Mouse (Mus musculus) spleen, adult 12 weeks (tissue): ENCODE results near the gene Tet2.
A peak's percentile ranks its signal among the peaks of the same experiment; 100 is the strongest.
"Not testable (repeated sequence)": the region's sequence is repeated elsewhere in the genome, so short reads cannot be mapped to it uniquely, and the experiment has no call there.

Experiments used
- DNase-seq: peaks from one replicate; pipeline ENCODE4 v3.0.0; 2022; ENCODE audit warnings: low spot score

The Tet2 gene

DNA sequence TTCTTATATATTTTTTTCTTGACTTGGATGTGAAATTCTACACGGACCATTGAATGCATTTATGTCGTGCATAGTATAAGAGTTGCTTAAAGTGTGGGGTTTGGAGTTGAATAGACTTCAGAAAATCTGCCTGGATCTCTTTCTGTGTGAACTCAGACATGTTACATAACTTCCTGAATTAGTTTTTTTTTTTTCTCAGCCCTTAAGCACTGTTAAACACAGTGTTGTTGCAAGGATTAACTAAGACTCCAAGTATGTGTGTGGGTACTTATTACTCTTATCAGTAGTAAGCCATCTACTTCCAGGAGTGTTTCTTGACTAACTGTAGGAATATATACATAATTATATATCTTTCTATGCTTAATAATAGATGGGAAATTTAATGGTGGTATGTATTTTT is 3.7 kb upstream of the Tet2 start:
- DNase-seq, result no peak

DNA sequence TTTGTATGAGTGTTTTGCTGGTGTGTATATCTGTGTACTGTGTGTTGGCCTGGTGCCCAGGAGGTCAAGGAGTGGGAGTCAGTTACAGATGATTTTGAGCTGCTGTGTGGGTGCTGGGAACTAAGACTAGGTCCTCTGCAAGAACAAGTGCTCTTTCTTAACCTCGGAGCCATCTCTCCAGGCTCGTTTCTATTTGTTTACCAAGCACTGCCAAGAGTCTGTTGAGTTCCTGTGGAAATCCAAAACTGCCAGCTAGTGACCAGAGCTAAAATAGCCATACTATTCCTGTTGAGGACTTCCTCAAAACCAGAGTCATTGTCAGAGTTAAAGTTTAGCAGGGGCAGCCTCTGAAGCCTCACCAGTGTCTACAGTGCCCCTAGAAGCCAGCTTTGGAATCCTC is 1.9 kb upstream of the Tet2 start:
- DNase-seq, result no peak

DNA sequence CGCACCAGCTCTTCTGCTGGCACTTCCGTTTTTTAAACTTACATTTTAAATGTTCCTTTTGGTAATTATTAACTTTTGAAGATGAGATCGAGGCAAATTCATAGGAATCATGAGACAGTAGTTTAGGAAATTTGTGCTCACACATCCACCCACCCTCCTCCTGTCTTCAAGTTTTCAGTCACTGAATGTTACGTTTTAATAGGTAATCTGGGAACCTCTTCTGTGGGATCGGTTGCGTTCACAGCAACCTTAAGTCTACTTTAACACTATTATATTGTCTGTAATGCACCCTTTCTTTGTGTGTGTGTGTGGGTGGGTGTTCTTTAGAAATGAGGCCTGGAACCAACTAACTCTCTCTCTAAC is 346 bp upstream of the Tet2 start:
- DNase-seq, result no peak

DNA sequence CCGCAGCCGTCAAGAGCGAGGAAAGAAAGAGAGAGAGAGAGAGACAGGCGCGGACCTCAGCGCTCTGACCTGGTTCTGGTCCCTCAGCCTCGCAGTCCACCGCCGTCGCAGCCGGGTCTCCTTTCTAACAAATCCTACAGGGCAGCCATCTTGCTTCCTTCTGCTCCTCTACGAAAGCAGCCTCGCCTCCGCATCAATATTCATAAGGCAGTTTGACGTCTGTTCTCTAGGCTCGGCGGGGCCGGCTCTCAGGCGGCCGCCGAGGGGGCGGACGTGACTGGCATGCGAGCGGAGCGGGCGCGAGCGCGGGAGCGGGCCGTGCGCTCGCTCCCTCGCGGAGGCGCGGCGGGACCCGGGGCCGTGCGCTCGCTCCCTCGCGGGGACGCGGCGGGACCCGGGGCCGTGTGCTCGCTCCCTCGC is 798 bp downstream of the Tet2 start:
- DNase-seq, result peak; percentile 60

DNA sequence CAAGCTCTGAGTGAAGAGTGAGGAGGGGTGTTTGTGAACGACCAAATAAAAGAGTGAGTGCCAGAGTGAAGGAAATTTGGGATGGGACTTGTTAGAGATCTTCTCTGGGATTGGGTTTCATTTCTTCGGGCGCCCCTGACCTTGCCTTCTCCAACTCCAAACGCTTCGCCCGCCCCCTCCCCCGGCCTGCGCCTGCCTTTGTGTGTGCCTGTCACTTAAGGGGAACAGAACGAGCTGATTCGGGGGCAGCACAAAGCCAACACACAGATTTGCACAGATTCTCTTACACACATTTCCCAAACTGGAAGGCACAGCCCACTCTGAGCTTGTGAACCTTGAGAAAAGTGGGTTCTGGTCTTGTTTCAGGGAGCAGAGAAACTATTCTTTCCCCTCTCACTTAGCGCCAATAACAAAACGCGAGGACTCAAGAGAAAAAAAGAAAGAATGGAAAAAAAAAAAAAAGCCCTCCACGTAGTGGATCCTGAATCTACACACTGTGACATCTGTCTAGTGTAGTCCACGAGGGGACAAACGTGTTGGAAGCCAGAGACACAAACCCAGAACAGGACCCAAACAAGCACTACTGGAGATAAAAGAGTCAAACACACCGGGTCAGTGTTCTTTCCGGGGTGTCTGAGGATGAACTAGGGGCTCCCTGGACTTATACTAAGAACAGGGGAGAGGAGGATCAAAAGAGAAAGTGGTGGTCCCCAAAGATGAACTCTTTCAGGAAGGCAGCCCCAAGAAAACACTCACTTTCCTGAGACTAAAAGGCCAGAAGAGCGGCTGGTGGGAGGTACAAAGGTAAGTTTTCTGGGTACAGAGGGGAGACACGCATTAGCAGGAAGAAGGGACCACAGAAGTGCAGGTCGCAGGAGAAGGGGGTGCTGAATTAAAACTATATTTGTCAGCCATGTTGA is 1.6 kb downstream of the Tet2 start:
- no peak for DNase-seq

DNA sequence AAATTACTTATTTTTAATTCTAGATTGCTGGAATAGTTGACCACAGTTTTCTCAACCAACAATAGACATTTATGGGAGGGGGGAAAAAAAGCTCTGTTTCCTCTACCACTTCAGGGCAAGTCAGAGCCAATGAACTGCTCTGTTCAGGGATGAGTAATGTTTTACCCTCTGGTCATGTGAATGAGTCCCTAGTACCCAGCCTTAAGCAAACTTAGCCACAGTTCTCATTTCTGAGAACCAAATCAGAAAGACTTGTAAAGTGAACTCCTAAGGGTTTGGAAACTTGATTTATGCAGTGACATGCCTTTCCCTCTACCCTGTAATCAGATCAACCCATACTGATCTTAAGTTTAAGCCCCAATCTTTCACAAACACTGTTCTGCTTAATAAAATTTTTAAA is 2.9 kb downstream of the Tet2 start:
- DNase-seq, result no peak

DNA sequence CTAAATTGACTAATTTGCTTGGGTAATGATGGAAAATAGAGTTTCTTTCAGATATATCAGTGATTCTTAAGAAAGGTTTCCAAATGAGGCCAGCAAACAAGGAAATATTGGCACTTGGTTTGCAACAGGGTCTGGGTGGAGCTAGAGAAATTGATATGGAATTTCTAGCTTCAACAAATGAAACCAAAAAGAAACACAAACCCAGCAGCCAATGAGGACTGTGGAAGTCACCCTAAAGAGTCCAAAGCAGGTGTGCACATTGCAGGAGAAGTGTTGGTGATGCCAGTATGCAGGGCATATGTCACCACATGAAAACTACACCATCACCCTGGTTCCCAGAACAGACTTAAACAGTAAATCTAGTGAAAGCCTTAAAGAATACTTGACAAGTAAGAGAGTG is 3.9 kb downstream of the Tet2 start:
- no peak for DNase-seq

DNA sequence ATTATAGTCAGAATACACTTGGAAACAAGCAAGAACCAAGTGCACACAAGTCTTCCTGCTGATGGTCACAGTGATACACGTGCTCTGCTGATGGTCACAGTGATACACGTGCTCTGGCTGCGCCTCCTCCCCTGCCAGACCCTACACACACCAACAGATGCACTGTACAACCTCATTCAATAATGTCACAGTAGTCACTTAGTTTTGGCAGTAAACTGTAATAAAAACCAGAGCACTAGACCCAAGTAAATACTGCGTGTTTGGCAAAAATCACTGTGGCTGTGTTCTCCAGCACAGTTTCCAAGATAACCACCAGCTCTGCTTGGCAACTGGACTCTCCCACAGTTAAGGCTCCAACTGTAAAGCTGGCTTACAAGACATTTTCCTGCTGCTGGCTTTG is 4.9 kb downstream of the Tet2 start:
- DNase-seq, result no peak

DNA sequence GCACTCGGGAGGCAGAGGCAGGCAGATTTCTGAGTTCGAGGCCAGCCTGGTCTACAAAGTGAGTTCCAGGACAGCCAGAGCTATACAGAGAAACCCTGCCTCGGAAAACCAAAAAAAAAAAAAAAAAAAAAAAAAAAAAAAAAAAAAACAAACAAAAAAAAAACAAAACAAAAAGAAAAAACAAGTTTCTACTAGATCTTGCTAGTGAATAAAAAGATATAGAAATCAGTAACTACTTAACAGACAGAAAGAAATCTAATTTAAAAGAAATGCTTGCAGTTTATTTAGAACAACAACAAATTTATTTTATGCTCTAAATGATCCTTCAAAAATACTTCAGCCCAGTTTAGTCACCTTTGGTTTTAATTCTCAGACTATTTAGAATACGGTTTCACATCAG is 6.4 kb downstream of the Tet2 start:
- not testable (repeated sequence) for DNase-seq

DNA sequence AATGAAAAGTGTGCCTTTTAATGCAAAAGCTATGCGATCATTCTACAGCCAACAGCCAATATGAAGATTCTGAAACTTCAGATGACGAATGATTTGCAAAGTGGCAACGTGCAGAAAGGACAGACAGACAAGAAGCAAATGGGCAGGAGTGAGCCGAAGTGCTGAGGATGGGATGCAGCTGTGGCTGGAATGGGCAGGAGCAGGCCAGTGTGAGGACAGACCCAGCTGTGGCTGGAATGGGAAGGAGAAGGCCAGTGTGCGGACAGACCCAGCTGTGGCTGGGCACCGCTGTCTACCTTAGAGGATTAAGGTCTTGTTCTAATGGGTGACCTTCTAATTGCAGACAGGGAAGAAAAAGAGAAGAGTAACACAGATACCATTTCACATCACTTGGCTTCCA is 9.3 kb downstream of the Tet2 start:
- DNase-seq, result no peak

DNA sequence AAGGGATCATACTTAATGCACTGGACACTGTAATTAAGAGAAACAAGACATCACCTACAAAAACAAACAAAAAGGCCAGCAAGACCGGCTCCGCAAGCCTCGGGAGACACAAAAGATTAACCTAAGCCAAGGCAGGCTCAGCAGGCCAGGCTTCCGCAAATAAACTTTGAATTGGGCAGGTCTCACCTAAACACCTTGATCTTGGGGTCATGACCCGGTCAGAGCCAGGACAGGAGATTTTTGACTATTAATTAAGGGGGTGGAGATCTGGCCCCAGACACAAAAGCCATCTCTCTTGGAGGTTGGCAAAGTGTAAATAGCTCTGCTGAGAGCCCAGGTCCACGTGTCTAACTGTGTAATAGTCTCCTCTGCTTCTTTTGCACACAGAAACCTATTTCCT is 10.9 kb downstream of the Tet2 start:
- DNase-seq, result no peak

DNA sequence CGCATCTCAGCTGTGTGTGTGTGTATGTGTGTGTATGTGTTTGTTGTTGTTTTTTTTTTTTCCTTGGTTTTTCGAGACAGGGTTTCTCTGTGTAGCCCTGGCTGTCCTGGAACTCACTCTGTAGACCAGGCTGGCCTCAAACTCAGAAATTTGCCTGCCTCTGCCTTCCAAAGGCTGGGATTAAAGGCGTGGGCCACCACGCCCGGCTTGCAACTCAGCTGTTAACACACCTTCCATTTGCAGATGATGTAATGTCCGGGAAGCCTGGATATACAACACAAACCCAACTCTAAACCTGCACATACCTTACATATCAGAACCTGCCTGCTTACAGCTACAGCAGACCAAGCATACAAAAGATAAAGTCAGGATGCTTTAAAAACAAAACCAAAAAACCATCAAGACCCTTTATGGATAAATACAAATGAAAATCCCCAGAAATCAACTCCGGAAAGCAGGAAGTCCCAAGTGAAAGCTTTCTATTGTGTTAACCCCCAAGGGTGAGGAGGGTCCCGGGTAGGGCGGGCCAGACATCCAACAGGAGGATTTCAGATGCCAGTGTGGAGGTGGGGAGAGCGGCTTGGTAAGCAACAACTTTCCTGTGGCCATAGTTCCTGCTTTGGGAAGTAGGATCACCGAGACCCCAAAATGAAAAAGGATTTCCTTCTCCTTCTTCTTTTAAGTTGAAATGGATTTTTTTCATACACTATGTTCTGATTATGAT is 11.5 kb downstream of the Tet2 start:
- no peak for DNase-seq

DNA sequence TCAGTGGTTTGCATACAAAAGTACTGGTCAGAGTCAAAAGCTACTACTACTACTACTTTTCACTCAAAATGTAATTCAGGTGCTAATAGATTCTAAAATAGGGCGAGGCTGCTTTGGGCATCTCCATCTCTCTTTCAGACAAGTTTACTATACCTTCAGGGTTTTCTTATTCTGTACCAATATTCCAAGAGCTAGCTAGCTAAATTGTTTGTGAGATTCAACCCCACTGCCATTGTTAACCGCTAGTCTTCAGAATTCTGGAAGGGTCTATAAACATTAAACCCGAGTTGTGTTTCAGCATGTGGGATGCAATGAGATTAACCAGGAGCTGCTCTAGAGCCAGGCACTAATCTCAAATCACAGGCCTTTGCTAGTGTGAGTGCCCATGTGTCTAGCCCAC is 12.1 kb downstream of the Tet2 start:
- no peak for DNase-seq

DNA sequence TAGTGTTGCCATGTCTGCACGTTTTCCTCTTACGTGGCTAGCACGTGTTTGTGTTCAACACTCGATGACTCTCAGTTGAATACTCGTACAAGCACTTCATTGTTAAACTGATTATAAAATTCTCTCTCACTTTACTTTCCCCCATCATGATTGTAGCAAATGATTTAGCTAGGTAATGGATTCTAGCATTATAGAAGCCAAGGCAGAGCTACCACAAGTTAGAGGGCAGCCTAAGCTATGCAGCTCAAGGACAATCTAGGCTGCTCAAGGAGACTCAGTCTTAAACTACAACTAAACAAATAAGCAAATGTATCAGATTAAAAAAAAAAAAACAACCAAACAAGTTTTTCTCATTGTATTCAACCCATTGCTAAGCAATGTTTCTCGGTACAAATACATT is 12.7 kb downstream of the Tet2 start:
- DNase-seq, result no peak

DNA sequence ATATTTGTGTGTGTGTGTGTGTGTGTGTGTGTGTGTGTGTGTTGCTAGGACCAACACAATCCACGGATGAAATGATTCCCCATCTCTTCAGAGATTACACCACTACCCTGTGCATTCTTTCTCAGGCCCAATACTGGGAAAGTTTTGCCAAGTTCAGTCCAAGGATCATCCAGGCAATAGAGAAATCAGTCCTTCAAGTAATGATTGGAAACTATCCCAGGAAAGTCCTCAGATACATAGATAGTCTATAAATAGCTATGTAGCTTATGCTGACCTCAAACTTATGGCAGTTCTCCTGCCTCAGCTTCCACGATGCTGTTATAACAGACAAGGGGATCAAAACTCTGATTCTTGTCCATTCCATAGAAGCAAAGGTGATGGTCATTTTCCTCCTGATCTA is 13.8 kb downstream of the Tet2 start:
- DNase-seq, result no peak

DNA sequence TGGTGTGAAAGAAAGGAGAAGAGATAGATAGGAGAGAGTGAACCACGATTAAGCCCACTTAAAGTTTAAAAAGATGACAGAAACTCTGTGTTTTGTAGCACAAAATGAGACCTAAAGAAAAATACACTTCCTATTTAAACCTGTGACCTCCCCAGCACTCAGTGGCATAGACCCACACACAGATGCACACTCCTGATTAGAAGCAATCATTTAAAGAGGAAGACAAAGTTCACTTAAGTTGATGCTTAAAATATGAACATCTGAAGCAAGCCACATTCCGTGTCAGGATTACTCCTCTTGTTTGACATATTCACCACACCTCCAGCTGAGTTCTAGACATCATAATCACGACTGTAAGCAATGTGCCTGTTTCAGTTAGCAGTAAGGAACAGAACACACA is 14.3 kb downstream of the Tet2 start:
- DNase-seq, result no peak

DNA sequence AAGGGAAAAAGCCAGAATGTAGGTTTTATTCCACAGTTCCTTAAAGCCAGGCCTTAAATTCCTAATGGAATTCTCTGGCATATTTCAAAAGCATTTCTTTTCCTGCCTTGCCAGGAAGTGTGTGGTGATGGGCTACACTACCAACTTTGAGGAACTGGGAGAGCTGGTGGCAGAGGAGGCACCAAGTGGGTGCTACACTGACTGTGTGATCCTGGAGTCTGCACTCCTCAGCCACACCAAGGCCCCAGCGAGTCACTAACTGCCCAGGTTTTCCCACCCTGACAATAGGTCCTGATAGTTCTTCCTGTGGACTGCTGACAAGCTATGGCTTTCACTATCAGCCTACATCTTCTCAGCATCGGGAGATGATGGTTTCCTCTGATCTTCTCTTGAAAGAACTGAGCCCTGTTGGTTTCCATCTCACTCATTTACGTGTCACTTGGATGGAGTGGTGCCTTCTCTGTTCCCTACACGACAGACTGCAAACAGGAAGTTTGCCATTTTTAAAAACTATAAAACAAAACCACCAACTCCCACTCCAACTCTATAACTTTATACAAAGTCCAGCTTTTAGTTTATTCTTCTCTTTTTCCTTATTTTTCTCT is 18.7 kb downstream of the Tet2 start:
- no peak for DNase-seq

DNA sequence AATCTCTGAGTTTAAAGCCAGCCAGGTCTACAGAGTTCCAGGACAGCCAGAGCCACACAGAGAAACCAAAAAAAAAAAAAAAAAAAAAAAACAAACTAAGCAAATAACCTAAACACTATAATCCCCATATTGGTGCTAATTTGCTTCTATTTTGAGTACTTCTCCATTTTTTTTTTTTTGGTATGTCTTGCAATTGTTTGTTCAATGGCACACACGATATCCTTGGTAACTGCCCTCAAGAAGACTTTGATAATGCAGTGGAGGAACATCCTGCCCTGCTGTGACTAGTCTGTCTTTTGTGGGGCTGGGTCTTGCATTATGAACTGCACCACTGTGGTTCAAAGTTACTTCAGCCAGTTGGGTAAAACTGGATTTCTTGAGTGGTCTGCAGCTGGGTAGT is 19.4 kb downstream of the Tet2 start:
- DNase-seq, result no peak

DNA sequence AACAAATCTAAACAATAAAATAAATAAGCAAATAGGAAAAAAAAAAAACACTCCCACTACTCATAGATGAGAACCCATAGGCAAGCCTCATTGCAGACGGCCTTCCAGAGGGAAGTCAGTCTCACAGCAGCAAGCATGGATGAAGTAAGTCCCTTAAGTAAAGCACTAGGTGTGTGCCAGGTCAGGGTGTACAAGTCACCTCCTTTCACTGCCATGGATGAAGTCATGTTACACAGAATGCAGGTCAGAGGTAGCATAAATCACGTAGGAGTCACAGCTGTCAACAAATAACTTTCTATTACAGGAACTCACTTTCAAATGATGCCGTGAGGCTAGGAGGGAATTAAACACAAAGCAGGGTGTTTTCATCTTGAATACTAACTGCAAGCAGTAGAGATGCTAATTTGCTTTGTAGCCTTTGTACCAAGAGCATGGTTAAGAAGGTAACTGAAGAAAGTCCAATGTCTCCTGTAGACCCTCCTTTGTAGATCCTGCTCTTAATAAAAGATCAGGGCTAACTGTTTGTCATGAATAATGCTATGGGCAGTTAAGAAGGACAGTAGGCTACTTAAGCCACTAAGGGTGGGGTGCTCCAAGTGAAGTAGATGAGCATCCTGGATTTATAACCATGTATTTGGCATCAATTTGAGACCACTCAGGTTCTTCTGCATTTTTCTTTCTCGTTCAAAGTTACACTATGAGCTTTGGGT is 20.4 kb downstream of the Tet2 start:
- DNase-seq, result no peak

DNA sequence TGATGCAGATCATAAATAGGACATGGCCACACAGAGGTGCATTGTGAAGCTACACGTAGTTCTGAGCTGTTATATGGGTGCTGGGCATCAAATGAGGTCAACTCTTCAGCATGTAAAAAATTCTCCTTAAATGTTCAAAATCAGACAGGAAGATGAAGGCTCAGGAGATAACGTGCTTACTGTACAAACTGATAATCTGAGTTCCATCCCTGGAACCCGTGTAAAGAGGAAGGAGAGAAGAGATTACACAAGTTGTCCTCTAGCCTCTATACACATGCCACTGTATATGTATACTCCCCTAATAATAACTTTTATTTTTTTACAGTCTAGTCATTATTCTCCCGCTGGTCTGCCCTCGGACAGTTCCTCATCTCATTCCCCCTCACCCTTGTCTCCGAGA is 21.7 kb downstream of the Tet2 start:
- no peak for DNase-seq

DNA sequence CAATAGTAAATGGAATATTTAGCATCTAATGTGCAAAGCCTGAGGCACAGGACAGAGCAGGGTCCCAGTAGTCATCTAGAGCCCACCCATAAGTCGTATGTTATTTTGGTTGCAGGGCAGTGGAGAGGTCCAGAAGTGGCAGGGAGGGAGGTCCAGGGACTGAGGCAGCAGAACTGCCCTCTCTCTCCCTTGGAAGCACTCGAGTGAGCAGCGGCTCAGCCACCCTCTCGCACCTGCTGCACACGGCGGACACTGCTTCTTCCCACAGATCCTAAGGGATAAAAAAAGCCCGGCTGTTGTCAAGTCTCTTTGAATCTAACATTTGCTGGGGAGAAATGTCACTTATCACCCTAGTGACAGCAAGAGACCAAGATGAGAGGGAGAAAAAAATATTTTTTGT is 22.6 kb downstream of the Tet2 start:
- DNase-seq, result no peak

DNA sequence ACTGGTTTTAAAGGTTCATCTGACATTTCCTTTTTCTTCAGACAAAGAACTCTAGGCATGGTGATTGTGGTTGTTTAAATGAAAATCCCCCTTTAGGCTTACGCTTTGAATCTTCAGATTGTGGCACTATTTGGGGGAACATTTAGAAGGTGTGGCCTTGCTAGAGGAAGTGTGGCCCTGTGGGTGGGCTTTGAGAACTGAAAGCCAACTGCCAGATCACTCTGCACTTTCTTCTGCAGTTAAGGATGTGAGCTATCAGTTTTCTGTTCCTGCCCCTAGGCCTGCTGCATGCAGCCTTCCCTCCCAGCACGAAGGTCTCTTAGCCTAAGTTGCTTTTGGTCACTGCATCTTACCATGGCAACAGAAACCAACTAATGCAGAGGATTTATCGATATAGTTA is 26.1 kb downstream of the Tet2 start:
- no peak for DNase-seq

DNA sequence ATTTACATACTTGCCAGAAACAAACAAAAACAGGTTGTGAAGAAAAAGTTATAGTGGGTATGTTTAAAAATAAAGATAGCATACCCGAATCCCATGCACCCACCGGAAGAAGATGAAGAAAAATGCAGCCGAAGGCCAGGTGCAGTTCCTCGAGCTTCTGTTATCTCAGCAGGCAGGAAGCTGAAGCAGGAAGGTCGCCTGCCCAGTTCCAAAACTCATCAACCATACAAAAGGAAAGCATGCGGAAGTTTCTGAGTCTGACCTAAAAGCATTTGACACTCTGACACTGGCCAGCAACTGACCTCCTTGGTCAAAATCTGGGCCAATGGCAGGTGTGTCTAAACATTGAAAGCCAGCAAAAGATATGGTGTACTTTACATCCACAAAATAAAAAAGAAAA is 26.8 kb downstream of the Tet2 start:
- no peak for DNase-seq
